Mouse (Mus musculus): ENCODE measurements around the gene Fut1.

DNA sequence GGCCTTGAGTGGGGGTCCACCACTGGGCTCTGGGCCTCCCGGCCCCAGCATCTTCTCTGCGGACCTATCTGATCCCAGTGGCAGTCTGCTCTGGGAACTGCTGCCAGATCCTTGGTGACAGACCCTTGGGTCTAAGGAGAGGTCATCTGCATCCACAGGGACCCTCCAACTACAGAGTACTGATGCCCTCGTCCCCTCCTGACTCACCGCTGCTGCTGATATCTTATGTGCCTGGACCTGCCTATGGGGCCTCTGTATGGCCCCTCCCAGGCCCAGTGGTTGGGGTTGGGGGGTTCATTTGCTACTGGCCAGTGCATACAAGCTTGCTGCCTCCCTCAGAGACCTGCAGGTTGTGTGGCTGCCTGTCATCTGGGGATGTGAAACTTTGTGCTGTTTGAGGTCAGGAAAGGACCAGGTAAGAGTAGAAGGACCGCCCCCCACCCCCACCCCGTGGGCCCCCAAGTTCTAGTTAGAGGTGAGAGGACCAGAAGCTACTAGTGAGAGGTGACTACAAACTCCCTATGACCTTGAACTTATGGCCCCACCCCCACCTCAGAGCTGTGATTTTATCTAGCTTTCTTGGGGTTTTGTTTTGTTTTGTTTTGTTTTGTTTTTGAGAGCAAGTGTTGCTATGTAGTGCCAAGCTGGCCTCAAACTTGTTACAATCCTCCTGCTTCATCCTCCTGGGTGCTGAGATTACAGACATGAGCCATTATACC is 27.9 kb downstream of the Fut1 start:
- no peak for TF ChIP-seq POLR2A (IDR thresholded peaks at IDR 0.05; ENCODE audit: low read depth, low read length)
- TF ChIP-seq CTCF (IDR thresholded peaks at IDR 0.05; ENCODE audit: extremely low read depth, insufficient read length, insufficient replicate concordance, low read depth, low read length): no peak

Measured in small intestine, adult 2 months (tissue).